Mouse (Mus musculus): ENCODE measurements at regions not wholly inside any gene's neighbourhood (a gene's known extent, or its start where the extent isn't known, plus 50 kb on each side); places are given as distances from the start of the nearest gene placed in this dataset.

GRCm38 (mm10) chr10:102892373-102892772 is 137.6 kb downstream of the Alx1 start:
- TF ChIP-seq CTCF (IDR thresholded peaks at IDR 0.05; ENCODE audit: control insufficient read depth, insufficient read depth, insufficient read length) = no peak
- TF ChIP-seq CEBPB (IDR thresholded peaks at IDR 0.05; ENCODE audit: low read depth) = no peak
- no peak for TF ChIP-seq FOSL1 (IDR thresholded peaks at IDR 0.05; ENCODE audit: insufficient read depth, low read length, poor library complexity, severe bottlenecking)
- TF ChIP-seq MYOG (IDR thresholded peaks at IDR 0.05; ENCODE audit: control insufficient read depth, extremely low read depth, insufficient read length) = no peak
- TF ChIP-seq USF1 (IDR thresholded peaks at IDR 0.05; ENCODE audit: low read depth) = no peak
- no peak for TF ChIP-seq MAX (IDR thresholded peaks at IDR 0.05)
- no peak for TF ChIP-seq MYOD1 (IDR thresholded peaks at IDR 0.05; ENCODE audit: control insufficient read depth, insufficient read length, low read depth)
- H3ac ChIP-seq (ENCODE audit: control insufficient read depth, insufficient read length, low read depth) = no peak overlapping the region
- no peaks in the 10 kb centered on the region for H3K36me3 ChIP-seq (ENCODE audit: control insufficient read depth, insufficient read depth)
- no peaks in the 10 kb centered on the region for H3K79me2 ChIP-seq (ENCODE audit: control insufficient read depth, insufficient read depth)
- H3K27me3 ChIP-seq (ENCODE audit: control insufficient read depth, insufficient read depth, insufficient read length) = no peaks in the 10 kb centered on the region
- no peaks in the 10 kb centered on the region for H3K79me3 ChIP-seq (ENCODE audit: low read depth)
- H3K4me3 ChIP-seq (ENCODE audit: insufficient read depth, poor library complexity, severe bottlenecking) = no peak overlapping the region

DNA sequence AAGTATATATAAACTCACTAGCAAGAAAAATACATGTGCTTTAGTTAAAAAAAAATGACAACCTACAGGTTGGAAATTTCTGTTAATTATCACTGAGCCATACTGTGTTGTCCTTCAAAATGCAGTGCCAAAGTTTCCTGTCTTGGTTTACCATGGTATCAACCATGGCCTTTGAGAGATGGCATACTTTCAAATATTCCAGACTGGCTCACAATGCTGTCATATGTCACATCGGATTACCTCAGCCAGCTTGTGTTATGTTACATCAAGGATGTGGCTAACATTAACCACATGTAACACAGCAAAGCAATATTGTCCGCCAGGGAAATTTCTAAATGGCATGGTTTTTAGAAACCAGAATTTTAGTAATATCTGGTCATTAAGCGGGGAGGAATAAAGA is 140.3 kb downstream of the Alx1 start:
- no peaks in the 10 kb centered on the region for H3K27me3 ChIP-seq (ENCODE audit: control insufficient read depth, insufficient read depth, insufficient read length)
- no peaks in the 10 kb centered on the region for H3K79me2 ChIP-seq (ENCODE audit: control insufficient read depth, insufficient read depth)
- H3K4me3 ChIP-seq (ENCODE audit: insufficient read depth, poor library complexity, severe bottlenecking) = no peak overlapping the region
- H3ac ChIP-seq (ENCODE audit: control insufficient read depth, insufficient read length, low read depth) = no peak overlapping the region
- H3K36me3 ChIP-seq (ENCODE audit: control insufficient read depth, insufficient read depth) = no peaks in the 10 kb centered on the region
- no peaks in the 10 kb centered on the region for H3K79me3 ChIP-seq (ENCODE audit: low read depth)
- TF ChIP-seq MYOD1 (IDR thresholded peaks at IDR 0.05; ENCODE audit: control insufficient read depth, insufficient read length, low read depth) (no peak), CEBPB (IDR thresholded peaks at IDR 0.05; ENCODE audit: low read depth) (no peak), CTCF (IDR thresholded peaks at IDR 0.05; ENCODE audit: control insufficient read depth, insufficient read depth, insufficient read length) (no peak)

GRCm38 (mm10) chr10:102881824-102882438 is 148.1 kb downstream of the Alx1 start:
- TF ChIP-seq MAX (IDR thresholded peaks at IDR 0.05) (no peak), CEBPB (IDR thresholded peaks at IDR 0.05; ENCODE audit: low read depth) (no peak), FOSL1 (IDR thresholded peaks at IDR 0.05; ENCODE audit: insufficient read depth, low read length, poor library complexity, severe bottlenecking) (no peak), MYOG (IDR thresholded peaks at IDR 0.05; ENCODE audit: control insufficient read depth, extremely low read depth, insufficient read length) (no peak), MYOD1 (IDR thresholded peaks at IDR 0.05; ENCODE audit: control insufficient read depth, insufficient read length, low read depth) (no peak), CTCF (IDR thresholded peaks at IDR 0.05; ENCODE audit: control insufficient read depth, insufficient read depth, insufficient read length) (no peak), USF1 (IDR thresholded peaks at IDR 0.05; ENCODE audit: low read depth) (no peak)
- Histone ChIP-seq H3K36me3 (ENCODE audit: control insufficient read depth, insufficient read depth) (no peaks in the 10 kb centered on the region), H3ac (ENCODE audit: control insufficient read depth, insufficient read length, low read depth) (no peak overlapping the region)

DNA sequence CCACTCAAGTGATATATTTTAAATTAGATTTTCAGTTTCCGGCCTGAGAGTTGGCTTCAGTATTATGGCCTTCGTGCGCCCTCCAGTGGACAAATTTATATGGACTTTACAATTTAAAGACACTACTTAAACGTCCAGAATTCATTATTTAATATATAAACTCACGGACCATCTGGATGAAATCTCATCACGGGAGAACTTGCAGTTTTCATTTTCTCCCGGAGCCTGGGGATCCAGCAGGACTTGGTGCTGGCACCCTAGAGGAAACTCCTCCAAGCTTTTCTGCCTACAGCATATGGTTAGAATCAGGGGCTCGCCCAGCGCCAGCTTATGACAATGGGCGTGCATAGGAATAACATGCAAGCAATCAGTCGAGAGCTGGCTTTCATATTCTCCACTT is 152.0 kb downstream of the Alx1 start:
- H3K79me2 ChIP-seq (ENCODE audit: control insufficient read depth, insufficient read depth) = no peaks in the 10 kb centered on the region
- H3K4me3 ChIP-seq (ENCODE audit: insufficient read depth, poor library complexity, severe bottlenecking) = no peak overlapping the region
- TF ChIP-seq FOSL1 (IDR thresholded peaks at IDR 0.05; ENCODE audit: insufficient read depth, low read length, poor library complexity, severe bottlenecking) (no peak), MYOG (IDR thresholded peaks at IDR 0.05; ENCODE audit: control insufficient read depth, extremely low read depth, insufficient read length) (no peak), USF1 (IDR thresholded peaks at IDR 0.05; ENCODE audit: low read depth) (no peak), MAX (IDR thresholded peaks at IDR 0.05) (no peak), CEBPB (IDR thresholded peaks at IDR 0.05; ENCODE audit: low read depth) (no peak), MYOD1 (IDR thresholded peaks at IDR 0.05; ENCODE audit: control insufficient read depth, insufficient read length, low read depth) (no peak), CTCF (IDR thresholded peaks at IDR 0.05; ENCODE audit: control insufficient read depth, insufficient read depth, insufficient read length) (no peak)

More at GRCm38 (mm10) chr10:102881824-102882438, 148.1 kb downstream of the Alx1 start:
- Histone ChIP-seq H3K4me3 (ENCODE audit: insufficient read depth, poor library complexity, severe bottlenecking) (no peak overlapping the region), H3K79me2 (ENCODE audit: control insufficient read depth, insufficient read depth) (no peaks in the 10 kb centered on the region), H3K27me3 (ENCODE audit: control insufficient read depth, insufficient read depth, insufficient read length) (no peaks in the 10 kb centered on the region), H3K79me3 (ENCODE audit: low read depth) (no peaks in the 10 kb centered on the region)

DNA sequence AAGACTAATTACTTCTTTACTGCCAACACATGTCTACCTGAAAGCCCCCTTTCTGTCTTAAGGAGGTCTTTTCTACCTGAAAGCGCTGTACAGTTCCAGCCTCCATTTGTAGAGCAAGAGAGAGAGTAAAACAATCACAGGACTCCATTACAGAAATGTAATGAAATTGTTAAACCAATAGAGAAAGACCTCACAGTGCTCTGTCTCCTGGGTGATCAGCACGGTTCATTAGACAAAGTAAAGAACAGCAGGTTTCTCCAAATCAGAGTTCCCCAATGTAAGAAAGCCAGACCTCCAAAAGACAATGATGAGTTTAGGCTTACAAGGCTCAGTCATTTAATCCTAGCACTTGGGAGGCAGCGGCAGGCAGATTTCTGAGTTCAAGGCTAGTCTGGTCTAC is 153.1 kb downstream of the Alx1 start:
- TF ChIP-seq USF1 (IDR thresholded peaks at IDR 0.05; ENCODE audit: low read depth) (no peak), FOSL1 (IDR thresholded peaks at IDR 0.05; ENCODE audit: insufficient read depth, low read length, poor library complexity, severe bottlenecking) (no peak), CEBPB (IDR thresholded peaks at IDR 0.05; ENCODE audit: low read depth) (no peak), MYOD1 (IDR thresholded peaks at IDR 0.05; ENCODE audit: control insufficient read depth, insufficient read length, low read depth) (no peak), MYOG (IDR thresholded peaks at IDR 0.05; ENCODE audit: control insufficient read depth, extremely low read depth, insufficient read length) (no peak), CTCF (IDR thresholded peaks at IDR 0.05; ENCODE audit: control insufficient read depth, insufficient read depth, insufficient read length) (no peak), MAX (IDR thresholded peaks at IDR 0.05) (no peak)
- H3K27me3 ChIP-seq (ENCODE audit: control insufficient read depth, insufficient read depth, insufficient read length) = no peaks in the 10 kb centered on the region
- H3K36me3 ChIP-seq (ENCODE audit: control insufficient read depth, insufficient read depth) = no peaks in the 10 kb centered on the region

More for the DNA sequence above, 152.0 kb downstream of the Alx1 start:
- Histone ChIP-seq H3ac (ENCODE audit: control insufficient read depth, insufficient read length, low read depth) (no peak overlapping the region), H3K27me3 (ENCODE audit: control insufficient read depth, insufficient read depth, insufficient read length) (no peaks in the 10 kb centered on the region), H3K79me3 (ENCODE audit: low read depth) (no peaks in the 10 kb centered on the region), H3K36me3 (ENCODE audit: control insufficient read depth, insufficient read depth) (no peaks in the 10 kb centered on the region)

GRCm38 (mm10) chr10:102866920-102867319 is 163.1 kb downstream of the Alx1 start:
- Histone ChIP-seq H3K4me3 (ENCODE audit: insufficient read depth, poor library complexity, severe bottlenecking) (no peak overlapping the region), H3ac (ENCODE audit: control insufficient read depth, insufficient read length, low read depth) (no peak overlapping the region), H3K79me2 (ENCODE audit: control insufficient read depth, insufficient read depth) (no peaks in the 10 kb centered on the region), H3K36me3 (ENCODE audit: control insufficient read depth, insufficient read depth) (no peaks in the 10 kb centered on the region), H3K79me3 (ENCODE audit: low read depth) (no peaks in the 10 kb centered on the region), H3K27me3 (ENCODE audit: control insufficient read depth, insufficient read depth, insufficient read length) (no peaks in the 10 kb centered on the region)
- no peak for TF ChIP-seq CTCF (IDR thresholded peaks at IDR 0.05; ENCODE audit: control insufficient read depth, insufficient read depth, insufficient read length)
- TF ChIP-seq FOSL1 (IDR thresholded peaks at IDR 0.05; ENCODE audit: insufficient read depth, low read length, poor library complexity, severe bottlenecking) = no peak
- TF ChIP-seq MAX (IDR thresholded peaks at IDR 0.05) = no peak
- no peak for TF ChIP-seq MYOD1 (IDR thresholded peaks at IDR 0.05; ENCODE audit: control insufficient read depth, insufficient read length, low read depth)
- TF ChIP-seq MYOG (IDR thresholded peaks at IDR 0.05; ENCODE audit: control insufficient read depth, extremely low read depth, insufficient read length) = no peak
- TF ChIP-seq USF1 (IDR thresholded peaks at IDR 0.05; ENCODE audit: low read depth) = no peak
- TF ChIP-seq CEBPB (IDR thresholded peaks at IDR 0.05; ENCODE audit: low read depth) = no peak

More for the DNA sequence above, 153.1 kb downstream of the Alx1 start:
- Histone ChIP-seq H3ac (ENCODE audit: control insufficient read depth, insufficient read length, low read depth) (no peak overlapping the region), H3K4me3 (ENCODE audit: insufficient read depth, poor library complexity, severe bottlenecking) (no peak overlapping the region), H3K79me2 (ENCODE audit: control insufficient read depth, insufficient read depth) (no peaks in the 10 kb centered on the region), H3K79me3 (ENCODE audit: low read depth) (no peaks in the 10 kb centered on the region)
